Comparison of ENCODE assay signal across 1 mouse cellular context in genomic region chr4:141404518-141405313, GRCm38 (mm10).
TF ChIP-seq lines count a peak whose summit lies in the region.

No protein-coding gene starts in this region.

TF ChIP-seq in C2C12, 6 proteins besides CTCF, POLR2A, EP300 and RAD21:
- TF ChIP-seq FOSL1 (IDR thresholded peaks at IDR 0.05; ENCODE audit: insufficient read depth, low read length, poor library complexity, severe bottlenecking) (no peak), MYOD1 (IDR thresholded peaks at IDR 0.05; ENCODE audit: control insufficient read depth, insufficient read length, low read depth) (no peak), MYOG (IDR thresholded peaks at IDR 0.05; ENCODE audit: control insufficient read depth, extremely low read depth, insufficient read length) (no peak), CEBPB (IDR thresholded peaks at IDR 0.05; ENCODE audit: low read depth) (no peak), USF1 (IDR thresholded peaks at IDR 0.05; ENCODE audit: low read depth) (no peak), MAX (IDR thresholded peaks at IDR 0.05) (no peak)
